Mouse (Mus musculus) olfactory bulb, adult 2 months (tissue): Measurements from ENCODE around the gene Grxcr1.

ENCODE experiments used
- CTCF ChIP-seq: fragments of 200-500 bp; IDR thresholded peaks from 2 replicates; pipeline ENCODE4 v1.5.1; 2012; ENCODE audit warnings: low read depth, mild to moderate bottlenecking, low read length, moderate library complexity; ENCODE audit not compliant: insufficient read depth
- POLR2A ChIP-seq: fragments of 200-500 bp; IDR thresholded peaks from 2 replicates; pipeline ENCODE4 v1.6.1; 2012; ENCODE audit warnings: mild to moderate bottlenecking, low read depth, low read length, moderate library complexity; ENCODE audit not compliant: insufficient read depth

DNA sequence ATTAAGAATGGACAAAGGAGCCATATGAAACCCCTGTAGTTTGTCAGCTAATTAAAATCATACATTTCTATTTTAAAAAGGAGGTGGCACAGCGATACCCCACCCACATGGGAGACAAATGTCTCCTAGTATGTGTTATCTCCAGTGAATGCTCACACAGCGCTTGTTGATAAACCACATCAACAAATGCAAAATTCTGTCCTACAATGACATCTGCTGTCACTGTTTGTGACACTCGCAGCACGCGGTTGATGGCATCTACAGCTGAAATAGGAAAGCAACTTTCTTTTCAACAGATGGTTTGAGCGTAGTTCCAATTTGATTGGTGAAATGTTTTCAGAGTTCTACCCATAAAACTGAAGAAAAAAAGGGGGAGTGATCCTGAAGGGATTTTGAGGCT, 29.0 kb upstream of the Grxcr1 start:
- TF ChIP-seq POLR2A (no peak), CTCF (no peak)
